Mouse (Mus musculus) CH12.LX (cell line): ENCODE measurements at regions not wholly inside any gene's neighbourhood (a gene's known extent, or its start where the extent isn't known, plus 50 kb on each side); places are given as distances from the start of the nearest gene placed in this dataset.

Source experiments
- CHD2 ChIP-seq: IDR thresholded peaks from 2 replicates; pipeline ENCODE4 v1.6.1; 2011; ENCODE audit warnings: low read length, improper control_type of control experiment
- CTCF ChIP-seq, 2 experiments: IDR thresholded peaks in 1 of 2; conservative IDR thresholded peaks in 1 of 2; 2 replicates each; pipeline ENCODE4 v1.5.1; 2011 to 2012; ENCODE audit warnings: low read depth in 2 of 2, low read length in 2 of 2, improper control_type of control experiment in 1 of 2, inconsistent platforms in 1 of 2, mild to moderate bottlenecking in 1 of 2, moderate library complexity in 1 of 2
- EP300 ChIP-seq: IDR thresholded peaks from 2 replicates; pipeline ENCODE4 v1.6.1; 2011; ENCODE audit warnings: low read length, improper control_type of control experiment
- ETS1 ChIP-seq: conservative IDR thresholded peaks from 2 replicates; pipeline ENCODE4 v1.6.1; 2012; ENCODE audit warnings: low read depth, mild to moderate bottlenecking, inconsistent platforms, low read length, improper control_type of control experiment, moderate library complexity
- HCFC1 ChIP-seq: IDR thresholded peaks from 2 replicates; pipeline ENCODE4 v1.6.1; 2012; ENCODE audit warnings: low read depth, mild to moderate bottlenecking, inconsistent platforms, low read length, improper control_type of control experiment
- NRF1 ChIP-seq: IDR thresholded peaks from 2 replicates; pipeline ENCODE4 v1.6.1; 2014; ENCODE audit warnings: low read depth, mild to moderate bottlenecking, inconsistent platforms, low read length, improper control_type of control experiment, moderate library complexity
- PAX5 ChIP-seq: IDR thresholded peaks from 2 replicates; pipeline ENCODE4 v1.6.1; 2012; ENCODE audit warnings: low read length, inconsistent platforms, mixed read lengths
- POLR2A ChIP-seq: IDR thresholded peaks from 2 replicates; pipeline ENCODE4 v1.6.1; 2011; ENCODE audit warnings: low read depth, mild to moderate bottlenecking, improper control_type of control experiment, low read length
- SMC3 ChIP-seq: IDR thresholded peaks from 2 replicates; pipeline ENCODE4 v1.6.1; 2011; ENCODE audit warnings: low read depth, low read length, improper control_type of control experiment
- USF1 ChIP-seq: IDR thresholded peaks from 2 replicates; pipeline ENCODE4 v1.6.1; 2014; ENCODE audit warnings: low read depth, mild to moderate bottlenecking, inconsistent platforms, low read length, improper control_type of control experiment
- ZMIZ1 ChIP-seq: IDR thresholded peaks from 2 replicates; pipeline ENCODE4 v1.6.1; 2012; ENCODE audit warnings: low read depth, mild to moderate bottlenecking, inconsistent platforms, low read length, improper control_type of control experiment

GRCm38 (mm10) chr2:93106581-93106980, 60.6 kb upstream of the Prdm11 start:
- TF ChIP-seq SMC3 (no peak), CTCF (conservative IDR thresholded peaks at IDR 0.05 in 1 of 2, IDR thresholded peaks at IDR 0.05 in 1 of 2; ENCODE audit: low read depth in 2 of 2, low read length in 2 of 2) (no peak), USF1 (no peak), ETS1 (no peak), POLR2A (no peak), HCFC1 (no peak), CHD2 (no peak), EP300 (no peak), NRF1 (no peak), ZMIZ1 (no peak), PAX5 (no peak)
